Mouse (Mus musculus) limb, embryonic 12.5 days (tissue): ENCODE data around the gene Aldh5a1. TPM values are rescaled to one million over a fixed set of nuclear protein-coding genes. Genes with fewer than 3 reads are reported as not detected.

Experiments
- ATAC-seq: fragments of 200-750 bp; cut with Nextera tagmentation; 2 replicates; pipeline ENCODE4 v1.8.0; 2017; ENCODE audit warnings: low read depth, moderate TSS enrichment; ENCODE audit not compliant: insufficient number of reproducible peaks, insufficient read depth, low FRiP score, low TSS enrichment
- H3K27ac ChIP-seq: fragments of 300-500 bp; sonication (generic); 2 replicates; pipeline ENCODE4 v1.5.1; 2016; ENCODE audit warnings: mild to moderate bottlenecking, moderate library complexity
- H3K27me3 ChIP-seq: fragments of 300-500 bp; sonication (generic); 2 replicates; pipeline ENCODE4 v1.6.1; 2016; ENCODE audit warnings: mild to moderate bottlenecking, moderate library complexity
- H3K36me3 ChIP-seq: fragments of 300-500 bp; sonication (generic); 2 replicates; pipeline ENCODE4 v1.6.1; 2016; ENCODE audit warnings: mild to moderate bottlenecking, moderate library complexity
- H3K4me1 ChIP-seq: fragments of 300-500 bp; sonication (generic); replicated peaks from 2 replicates; pipeline ENCODE4 v1.6.1; 2016
- H3K4me2 ChIP-seq: fragments of 300-500 bp; sonication (generic); 2 replicates; pipeline ENCODE4 v1.6.1; 2016; ENCODE audit warnings: mild to moderate bottlenecking, moderate library complexity
- H3K4me3 ChIP-seq: fragments of 300-500 bp; sonication (generic); replicated peaks from 2 replicates; pipeline ENCODE4 v1.5.1; 2016; ENCODE audit warnings: mild to moderate bottlenecking
- H3K9ac ChIP-seq: fragments of 300-500 bp; sonication (generic); replicated peaks from 2 replicates; pipeline ENCODE4 v1.6.1; 2016; ENCODE audit warnings: mild to moderate bottlenecking, moderate library complexity
- H3K9me3 ChIP-seq: fragments of 300-500 bp; sonication (generic); 2 replicates; pipeline ENCODE4 v1.6.1; 2016; ENCODE audit warnings: mild to moderate bottlenecking, moderate library complexity
- WGBS: fragments of 180-500 bp; shearing (Covaris S2); methylation state at CpG from one replicate; pipeline ENCODE4 v1.1.7; 2016; 5-methylcytosine and 5-hydroxymethylcytosine counted together
- polyA plus RNA-seq: library from polyadenylated mRNA; unstranded; fragments of >200 nt; fragmentation: Nextera tagmentation; extraction: Ambion mirVana; gene quantifications from 2 replicates; pipeline ENCODE4 v1.2.1, GENCODE M21; 2016

Aldh5a1 gene
- polyA plus RNA-seq, 1 experiment from 2014 or later: 6.0 TPM

- 90% methylated on average over 7 of the region's 7 CpGs for WGBS
- H3K4me3 ChIP-seq: no peak overlapping the region
- no peak for ATAC-seq
- 0 out of 2 replicates have a peak overlapping the region, but pooled peaks have one; percentile 18 for H3K9ac ChIP-seq
- H3K27me3 ChIP-seq: peaks cover 3% of the 10 kb centered on the region; the same call in 1 of the 2 replicates
- H3K36me3 ChIP-seq: no peaks in the 10 kb centered on the region
- peaks cover 7% of the 10 kb centered on the region for H3K4me1 ChIP-seq
- H3K4me2 ChIP-seq: no peak overlapping the region
- no peaks in the 10 kb centered on the region for H3K9me3 ChIP-seq
- no peak overlapping the region for H3K27ac ChIP-seq
Observed at GRCm38 (mm10) chr13:24933199-24933598, 4.3 kb downstream of the Aldh5a1 start.

GRCm38 (mm10) chr13:24930591-24930990 lies 6.9 kb downstream of the Aldh5a1 start:
- Histone ChIP-seq H3K4me2 (no peak overlapping the region), H3K4me3 (no peak overlapping the region), H3K9ac (no peak overlapping the region), H3K4me1 (no peaks in the 10 kb centered on the region), H3K9me3 (no peaks in the 10 kb centered on the region), H3K27ac (no peak overlapping the region), H3K27me3 (no peaks in the 10 kb centered on the region), H3K36me3 (no peaks in the 10 kb centered on the region)
- ATAC-seq: no peak

DNA sequence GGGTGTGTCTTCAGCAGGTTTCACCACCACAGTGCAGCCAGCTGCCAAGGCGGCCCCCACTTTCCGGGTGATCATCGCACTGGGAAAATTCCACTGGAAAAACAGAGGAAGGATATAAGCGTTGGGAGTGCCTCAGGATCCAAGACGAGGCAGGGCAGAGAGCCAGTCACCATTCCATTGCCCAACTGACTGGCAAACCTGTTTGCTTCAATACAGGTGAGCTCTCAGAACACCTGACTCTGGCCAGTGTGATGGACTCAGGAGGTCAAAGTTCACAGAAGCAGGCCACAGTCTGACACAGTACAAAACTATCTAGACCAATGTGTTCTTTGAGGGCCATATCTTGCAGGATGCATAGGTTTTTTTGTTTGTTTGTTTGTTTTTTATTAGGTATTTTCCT lies 13.5 kb downstream of the Aldh5a1 start:
- H3K9me3 ChIP-seq: no peaks in the 10 kb centered on the region
- H3K27me3 ChIP-seq: no peaks in the 10 kb centered on the region
- no peak overlapping the region for H3K27ac ChIP-seq
- no peaks in the 10 kb centered on the region for H3K4me1 ChIP-seq
- H3K4me2 ChIP-seq: no peak overlapping the region
- H3K4me3 ChIP-seq: no peak overlapping the region
- H3K9ac ChIP-seq: no peak overlapping the region
- 96% methylated on average over 5 of the region's 5 CpGs for WGBS
- ATAC-seq: no peak
- H3K36me3 ChIP-seq: peaks cover 30% of the 10 kb centered on the region

DNA sequence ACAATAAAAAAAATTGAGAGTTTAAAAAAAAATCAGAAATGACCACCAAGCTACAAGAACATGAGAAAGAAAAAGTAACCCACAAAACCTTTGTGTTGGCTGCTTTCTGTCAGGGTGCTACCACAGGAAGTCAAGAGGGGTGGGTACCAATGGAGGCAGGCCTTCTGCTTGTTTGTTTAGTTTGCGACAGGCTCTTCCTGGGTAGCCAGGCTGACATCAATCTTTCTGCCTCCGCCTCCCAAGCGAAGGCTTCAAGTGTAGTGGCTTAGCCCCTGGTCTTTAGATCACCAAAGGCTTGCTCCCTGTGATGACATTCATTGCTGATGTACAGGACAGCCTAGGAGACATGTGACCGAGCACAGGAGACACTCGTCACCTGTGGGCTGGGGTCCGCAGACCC lies 16.2 kb downstream of the Aldh5a1 start:
- Histone ChIP-seq H3K4me3 (no peak overlapping the region), H3K36me3 (peaks cover 47% of the 10 kb centered on the region), H3K27ac (no peak overlapping the region), H3K9ac (no peak overlapping the region), H3K9me3 (no peaks in the 10 kb centered on the region), H3K27me3 (no peaks in the 10 kb centered on the region), H3K4me1 (no peaks in the 10 kb centered on the region), H3K4me2 (no peak overlapping the region)
- 76% methylated on average over 6 of the region's 6 CpGs for WGBS
- no peak for ATAC-seq

DNA sequence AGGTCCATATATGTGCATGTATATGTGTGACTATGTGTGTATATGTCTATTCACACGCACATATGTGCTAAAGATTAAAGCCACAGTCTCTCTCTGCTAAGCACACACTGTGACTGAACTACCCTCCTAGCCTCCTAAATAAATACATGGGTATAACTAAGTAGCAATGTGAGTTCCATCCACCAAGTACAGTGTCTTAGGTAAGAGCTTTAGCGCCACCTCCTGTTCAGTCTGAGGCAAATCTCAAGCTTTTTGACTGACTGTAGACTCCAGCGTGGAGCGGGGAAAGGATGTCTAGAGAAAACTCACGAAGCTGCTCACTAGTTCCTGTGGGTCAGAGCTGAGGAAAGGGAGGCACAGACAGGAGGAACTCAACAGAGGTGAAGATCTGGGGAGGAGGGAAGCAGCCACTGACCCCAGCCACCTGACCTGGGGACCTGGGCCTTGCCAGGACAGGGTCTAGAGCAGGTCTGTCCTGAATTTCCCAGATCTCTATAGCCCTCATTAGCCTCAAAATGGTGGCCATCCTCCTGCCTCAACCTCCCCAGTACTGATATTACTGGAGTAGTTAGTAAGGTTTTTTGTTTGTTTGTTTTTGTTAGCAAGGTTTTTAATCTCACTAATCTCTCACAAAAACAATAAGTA lies 17.0 kb downstream of the Aldh5a1 start:
- H3K9me3 ChIP-seq: no peaks in the 10 kb centered on the region
- H3K27ac ChIP-seq: no peak overlapping the region
- peak; percentile 52; the same call in 1 of the 2 replicates for ATAC-seq
- no peak overlapping the region for H3K4me3 ChIP-seq
- H3K36me3 ChIP-seq: peaks cover 53% of the 10 kb centered on the region
- H3K4me2 ChIP-seq: no peak overlapping the region
- no peaks in the 10 kb centered on the region for H3K27me3 ChIP-seq
- no peaks in the 10 kb centered on the region for H3K4me1 ChIP-seq
- WGBS: 31% methylated on average over 5 of the region's 5 CpGs
- H3K9ac ChIP-seq: no peak overlapping the region

GRCm38 (mm10) chr13:24915831-24916230 lies 21.6 kb downstream of the Aldh5a1 start:
- Histone ChIP-seq H3K4me1 (no peaks in the 10 kb centered on the region), H3K9ac (no peak overlapping the region), H3K9me3 (no peaks in the 10 kb centered on the region), H3K4me2 (no peak overlapping the region), H3K27me3 (no peaks in the 10 kb centered on the region), H3K27ac (no peak overlapping the region), H3K36me3 (peaks cover 58% of the 10 kb centered on the region), H3K4me3 (no peak overlapping the region)
- WGBS: 70% methylated on average over 13 of the region's 13 CpGs
- no peak for ATAC-seq

DNA sequence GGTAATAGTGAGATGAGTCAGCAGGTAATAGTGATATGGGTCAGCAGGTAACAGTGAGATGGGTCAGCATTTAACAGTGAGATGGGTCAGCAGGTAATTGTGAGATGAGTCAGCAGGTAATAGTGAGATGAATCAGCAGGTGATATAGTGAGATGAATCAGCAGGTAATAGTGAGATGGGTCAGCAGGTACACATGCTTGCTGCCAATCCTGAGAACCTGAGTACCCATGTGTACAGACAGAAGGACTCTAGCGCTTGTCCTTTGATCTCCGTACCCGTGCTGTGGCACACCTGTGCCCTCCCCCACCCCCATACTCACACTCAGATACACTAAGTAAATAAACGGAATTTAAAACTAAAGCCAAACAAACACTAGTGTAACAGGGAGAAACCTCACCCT lies 22.5 kb downstream of the Aldh5a1 start:
- Histone ChIP-seq H3K4me2 (no peak overlapping the region), H3K27me3 (no peaks in the 10 kb centered on the region), H3K27ac (no peak overlapping the region), H3K36me3 (peaks cover 58% of the 10 kb centered on the region), H3K4me3 (no peak overlapping the region), H3K4me1 (no peaks in the 10 kb centered on the region), H3K9ac (no peak overlapping the region), H3K9me3 (no peaks in the 10 kb centered on the region)
- no peak for ATAC-seq
- WGBS: 91% methylated on average over 4 of the region's 4 CpGs

DNA sequence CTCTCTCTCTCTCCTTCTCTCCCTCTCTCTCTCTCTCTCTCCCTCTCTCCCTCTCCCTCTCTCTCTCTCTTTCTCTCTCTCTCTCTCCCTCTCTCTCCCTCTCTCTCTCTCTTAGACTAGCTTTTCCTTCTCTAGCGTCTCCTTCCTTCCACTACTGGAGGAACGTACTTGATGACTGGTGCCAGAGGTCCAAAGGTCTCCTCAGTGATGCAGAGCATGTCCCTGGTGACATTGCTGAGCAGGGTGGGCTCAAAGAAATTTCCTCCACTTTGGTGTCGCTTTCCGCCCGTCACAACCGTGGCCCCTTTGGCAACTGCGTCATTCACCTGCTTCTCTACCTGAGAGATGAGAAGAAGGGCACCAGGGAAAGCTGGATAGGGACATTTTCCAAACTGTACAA lies 23.9 kb downstream of the Aldh5a1 start:
- ATAC-seq: no peak
- no peaks in the 10 kb centered on the region for H3K9me3 ChIP-seq
- no peaks in the 10 kb centered on the region for H3K27me3 ChIP-seq
- H3K36me3 ChIP-seq: peaks cover 51% of the 10 kb centered on the region; the same call in 1 of the 2 replicates
- no peak overlapping the region for H3K4me3 ChIP-seq
- H3K27ac ChIP-seq: no peak overlapping the region
- H3K4me1 ChIP-seq: no peaks in the 10 kb centered on the region
- H3K4me2 ChIP-seq: no peak overlapping the region
- WGBS: 92% methylated on average over 7 of the region's 7 CpGs
- H3K9ac ChIP-seq: no peak overlapping the region

DNA sequence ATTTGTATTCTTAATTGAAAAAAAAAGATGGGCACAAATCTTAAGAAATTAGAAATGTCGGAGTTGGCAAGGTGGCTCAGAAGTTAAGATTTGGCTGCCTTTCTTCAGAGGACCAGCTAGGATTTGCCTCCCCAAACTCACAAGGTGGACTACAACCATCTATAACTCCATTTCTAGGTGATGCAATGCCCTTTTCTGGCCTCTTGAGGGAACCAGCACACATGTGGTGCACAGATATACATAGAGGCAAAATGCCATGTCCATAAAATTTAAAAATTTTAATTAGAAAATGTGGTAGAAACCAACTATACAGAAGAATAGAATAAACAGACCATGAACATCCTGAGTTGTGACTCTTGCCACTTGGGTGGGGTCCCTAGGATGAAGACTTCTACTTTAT lies 28.3 kb downstream of the Aldh5a1 start:
- no peak for ATAC-seq
- Histone ChIP-seq H3K27me3 (no peaks in the 10 kb centered on the region), H3K9ac (no peak overlapping the region), H3K4me2 (no peak overlapping the region), H3K4me3 (no peak overlapping the region), H3K27ac (no peak overlapping the region), H3K36me3 (peaks cover 20% of the 10 kb centered on the region; the same call in 1 of the 2 replicates), H3K4me1 (no peaks in the 10 kb centered on the region), H3K9me3 (no peaks in the 10 kb centered on the region)
- 98% methylated on average over 1 of the region's 1 CpGs for WGBS

GRCm38 (mm10) chr13:24906831-24907570 lies 30.5 kb downstream of the Aldh5a1 start:
- no peak for ATAC-seq
- H3K9me3 ChIP-seq: no peaks in the 10 kb centered on the region
- no peak overlapping the region for H3K27ac ChIP-seq
- H3K4me3 ChIP-seq: no peak overlapping the region
- no peaks in the 10 kb centered on the region for H3K4me1 ChIP-seq
- WGBS: 85% methylated on average over 11 of the region's 11 CpGs
- no peak overlapping the region for H3K4me2 ChIP-seq
- no peaks in the 10 kb centered on the region for H3K27me3 ChIP-seq
- H3K9ac ChIP-seq: no peak overlapping the region
- peaks cover 8% of the 10 kb centered on the region; the same call in 1 of the 2 replicates for H3K36me3 ChIP-seq

- H3K27me3 ChIP-seq: no peaks in the 10 kb centered on the region
- H3K4me2 ChIP-seq: no peak overlapping the region
- H3K9ac ChIP-seq: no peak overlapping the region
- no peak overlapping the region for H3K27ac ChIP-seq
- no peak for ATAC-seq
- no peaks in the 10 kb centered on the region for H3K9me3 ChIP-seq
- no peak overlapping the region for H3K4me3 ChIP-seq
- H3K36me3 ChIP-seq: no peaks in the 10 kb centered on the region
- WGBS: 90% methylated on average over 12 of the region's 12 CpGs
- no peaks in the 10 kb centered on the region for H3K4me1 ChIP-seq
Observed at GRCm38 (mm10) chr13:24905422-24905821, 32.0 kb downstream of the Aldh5a1 start.
